Mouse (Mus musculus): ENCODE measurements around the gene Spata25. TPM values are rescaled to one million over a fixed set of nuclear protein-coding genes. Genes with fewer than 3 reads are reported as not detected.

Gene Spata25
- polyA plus RNA-seq, 1 experiment from 2014 or later, result not detected

- no peak overlapping the region for H3K9ac ChIP-seq (ENCODE audit: low read depth, low read length)
- H3K27ac ChIP-seq (ENCODE audit: low read length), result no peak overlapping the region
- no peak for ATAC-seq
- H3K9me3 ChIP-seq (replicated peaks; ENCODE audit: control insufficient read depth, low read length, poor library complexity, severe bottlenecking), result no peaks in the 10 kb centered on the region
- WGBS, result 76% methylated on average over 17 of the region's 17 CpGs
- H3K36me3 ChIP-seq (ENCODE audit: control insufficient read depth, insufficient read depth, low read length), result no peaks in the 10 kb centered on the region
- H3K27me3 ChIP-seq (ENCODE audit: control insufficient read depth, insufficient read depth, low read depth, low read length), result no peaks in the 10 kb centered on the region
- no peak overlapping the region for H3K4me2 ChIP-seq (ENCODE audit: low read length)
- no peaks in the 10 kb centered on the region for H3K4me1 ChIP-seq (ENCODE audit: control insufficient read depth, insufficient read depth, low read length)
- no peak overlapping the region for H3K4me3 ChIP-seq (ENCODE audit: low read depth, low read length)
Measured at GRCm38 (mm10) chr2:164776801-164777200, 51.5 kb downstream of the Spata25 start.

Other genes with a start within 250 kb of the Spata25 start
- not detected in 2 replicates for gene Wfdc6a, start 243.1 kb downstream of the Spata25 start, polyA plus RNA-seq (2015; fragmentation: Nextera tagmentation; extraction: Ambion mirVana)
- not detected in 2 replicates for gene Eppin, start 234.9 kb downstream of the Spata25 start, polyA plus RNA-seq (2015; fragmentation: Nextera tagmentation; extraction: Ambion mirVana)
- gene Wfdc6b, start 215.0 kb downstream of the Spata25 start, polyA plus RNA-seq (2015; fragmentation: Nextera tagmentation; extraction: Ambion mirVana), result not detected in 2 replicates
- not detected in 2 replicates for gene Wfdc8, start 214.9 kb downstream of the Spata25 start, polyA plus RNA-seq (2015; fragmentation: Nextera tagmentation; extraction: Ambion mirVana)
- not detected in 2 replicates for gene Wfdc16, start 189.7 kb downstream of the Spata25 start, polyA plus RNA-seq (2015; fragmentation: Nextera tagmentation; extraction: Ambion mirVana)
- not detected in 2 replicates for gene Wfdc10, start 172.5 kb downstream of the Spata25 start, polyA plus RNA-seq (2015; fragmentation: Nextera tagmentation; extraction: Ambion mirVana)
- not detected in 2 replicates for gene Wfdc9, start 172.0 kb downstream of the Spata25 start, polyA plus RNA-seq (2015; fragmentation: Nextera tagmentation; extraction: Ambion mirVana)
- not detected in 2 replicates for gene Wfdc11, start 154.4 kb downstream of the Spata25 start, polyA plus RNA-seq (2015; fragmentation: Nextera tagmentation; extraction: Ambion mirVana)
- gene Wfdc13, start 143.4 kb downstream of the Spata25 start, polyA plus RNA-seq (2015; fragmentation: Nextera tagmentation; extraction: Ambion mirVana), result not detected in 2 replicates
- gene Spint4, start 130.0 kb downstream of the Spata25 start, polyA plus RNA-seq (2015; fragmentation: Nextera tagmentation; extraction: Ambion mirVana), result not detected in 2 replicates
- not detected in 2 replicates for gene Spint5, start 113.2 kb downstream of the Spata25 start, polyA plus RNA-seq (2015; fragmentation: Nextera tagmentation; extraction: Ambion mirVana)
- 1.5 and 1.7 TPM in 2 replicates for gene Wfdc3, start 82.6 kb downstream of the Spata25 start, polyA plus RNA-seq (2015; fragmentation: Nextera tagmentation; extraction: Ambion mirVana)
- gene Dnttip1, start 82.6 kb downstream of the Spata25 start, polyA plus RNA-seq (2015; fragmentation: Nextera tagmentation; extraction: Ambion mirVana), result 55.1 and 58.4 TPM in 2 replicates
- 35.4 and 45.7 TPM in 2 replicates for gene Ube2c, start 58.6 kb downstream of the Spata25 start, polyA plus RNA-seq (2015; fragmentation: Nextera tagmentation; extraction: Ambion mirVana)
- gene Tnnc2, start 48.6 kb downstream of the Spata25 start, polyA plus RNA-seq (2015; fragmentation: Nextera tagmentation; extraction: Ambion mirVana), result 0.43 TPM in 1 of 2 replicates, not detected in the other
- gene Snx21, start 42.7 kb downstream of the Spata25 start, polyA plus RNA-seq (2015; fragmentation: Nextera tagmentation; extraction: Ambion mirVana), result 35.3 and 41.4 TPM in 2 replicates
- 17.8 and 19.6 TPM in 2 replicates for gene Acot8, start 23.7 kb downstream of the Spata25 start, polyA plus RNA-seq (2015; fragmentation: Nextera tagmentation; extraction: Ambion mirVana)
- 17.0 and 17.4 TPM in 2 replicates for gene Zswim3, start 23.4 kb downstream of the Spata25 start, polyA plus RNA-seq (2015; fragmentation: Nextera tagmentation; extraction: Ambion mirVana)
- gene Zswim1, start 5.9 kb downstream of the Spata25 start, polyA plus RNA-seq (2015; fragmentation: Nextera tagmentation; extraction: Ambion mirVana), result 29.5 and 29.9 TPM in 2 replicates
- 95.4 and 95.6 TPM in 2 replicates for gene Ctsa, start 4.3 kb upstream of the Spata25 start, polyA plus RNA-seq (2015; fragmentation: Nextera tagmentation; extraction: Ambion mirVana)
- 5.4 and 7.0 TPM in 2 replicates for gene Neurl2, start 4.9 kb upstream of the Spata25 start, polyA plus RNA-seq (2015; fragmentation: Nextera tagmentation; extraction: Ambion mirVana)
- gene Pltp, start 29.2 kb upstream of the Spata25 start, polyA plus RNA-seq (2015; fragmentation: Nextera tagmentation; extraction: Ambion mirVana), result 83.9 and 84.4 TPM in 2 replicates
- 78.9 and 85.6 TPM in 2 replicates for gene Pcif1, start 50.8 kb upstream of the Spata25 start, polyA plus RNA-seq (2015; fragmentation: Nextera tagmentation; extraction: Ambion mirVana)
- gene Zfp335, start 83.2 kb upstream of the Spata25 start, polyA plus RNA-seq (2015; fragmentation: Nextera tagmentation; extraction: Ambion mirVana), result 16.2 and 16.9 TPM in 2 replicates
- gene Mmp9, start 112.2 kb upstream of the Spata25 start, polyA plus RNA-seq (2015; fragmentation: Nextera tagmentation; extraction: Ambion mirVana), result 26.7 and 28.0 TPM in 2 replicates
- gene Slc12a5, start 132.3 kb upstream of the Spata25 start, polyA plus RNA-seq (2015; fragmentation: Nextera tagmentation; extraction: Ambion mirVana), result 52.8 and 57.7 TPM in 2 replicates
- gene Ncoa5, start 206.3 kb upstream of the Spata25 start, polyA plus RNA-seq (2015; fragmentation: Nextera tagmentation; extraction: Ambion mirVana), result 105 and 129 TPM in 2 replicates
- 6.0 TPM in 2 replicates for gene Cd40, start 227.1 kb upstream of the Spata25 start, polyA plus RNA-seq (2015; fragmentation: Nextera tagmentation; extraction: Ambion mirVana)